Mouse (Mus musculus) liver, adult (tissue): ENCODE data around the gene Tmc6.

Source experiments
- GATA4 ChIP-seq: IDR thresholded peaks from 2 replicates; pipeline ENCODE4 v1.6.1; 2014; ENCODE audit warnings: mild to moderate bottlenecking, low read length; ENCODE audit not compliant: insufficient replicate concordance

Tmc6 gene

DNA sequence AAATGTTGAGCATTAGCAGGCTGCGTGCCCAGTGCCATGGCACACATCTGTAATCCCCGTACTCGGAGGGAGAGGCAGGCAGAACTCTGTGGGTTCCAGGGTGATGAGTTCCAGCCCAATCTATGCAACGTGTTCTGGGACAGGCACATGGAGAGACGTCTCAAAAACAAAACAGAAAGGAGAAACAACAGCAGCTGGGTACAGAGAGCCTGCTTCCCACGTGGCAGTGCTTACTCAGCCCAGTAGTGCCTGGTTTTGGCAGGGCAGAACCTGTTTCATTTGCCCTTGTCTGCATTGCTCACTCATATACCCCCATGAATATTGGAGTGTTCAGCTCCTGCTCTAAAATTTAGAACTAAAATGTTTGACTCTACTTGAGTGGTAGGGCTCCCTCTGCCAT is 30.5 kb downstream of the Tmc6 start:
- no peak for TF ChIP-seq GATA4

- no peak for TF ChIP-seq GATA4
Observed at GRCm38 (mm10) chr11:117749414-117749813, 32.6 kb downstream of the Tmc6 start.

GRCm38 (mm10) chr11:117748628-117749027 is 33.4 kb downstream of the Tmc6 start:
- no peak for TF ChIP-seq GATA4

DNA sequence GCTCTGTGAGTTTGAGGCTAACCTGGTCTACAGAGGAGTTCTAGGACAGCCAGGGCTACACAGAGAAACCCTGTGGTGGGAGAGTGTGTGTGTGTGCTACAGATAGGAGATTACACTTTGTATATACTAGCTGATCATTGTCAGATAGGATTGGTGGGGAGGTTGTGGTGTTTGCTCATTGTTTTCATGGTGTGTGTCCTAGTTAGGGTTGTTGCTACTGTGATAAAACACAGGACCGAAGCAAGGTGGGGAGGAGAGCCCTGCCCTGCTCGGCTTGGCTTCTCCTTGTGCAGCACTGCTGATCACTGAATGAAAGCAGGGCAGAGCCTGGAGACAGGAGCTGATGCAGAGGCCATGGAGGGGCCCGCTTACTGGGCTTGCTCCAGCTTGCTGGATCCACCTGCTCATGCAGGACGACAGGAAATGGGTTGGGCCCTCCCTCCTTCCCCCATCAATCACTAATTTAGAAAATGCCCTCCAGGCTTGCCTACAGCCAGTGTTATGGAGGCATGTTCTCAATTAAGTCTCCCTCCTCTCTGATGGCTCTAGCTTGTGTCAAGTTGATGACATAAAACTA is 38.5 kb downstream of the Tmc6 start:
- TF ChIP-seq GATA4, result no peak

DNA sequence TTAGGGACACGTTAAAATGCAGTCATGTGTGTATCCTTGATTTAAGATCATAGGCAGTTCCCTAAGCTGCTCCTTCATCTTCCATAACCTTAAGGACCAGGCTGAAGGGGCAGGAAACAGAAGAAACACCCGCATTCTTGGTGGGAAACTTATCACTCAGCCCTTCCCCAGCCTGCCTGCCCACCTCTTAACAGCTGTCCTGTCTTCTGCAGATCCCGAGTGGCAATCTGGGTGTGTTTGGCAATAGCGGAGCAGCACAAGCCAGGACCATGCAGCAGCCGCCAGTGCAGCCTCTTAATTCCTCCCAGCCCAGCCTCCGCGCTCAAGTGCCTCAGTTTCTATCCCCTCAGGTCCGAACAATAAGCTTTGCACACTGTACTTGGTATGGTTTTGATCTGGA is 39.3 kb downstream of the Tmc6 start:
- TF ChIP-seq GATA4, result no peak

- TF ChIP-seq GATA4, result no peak
Observed at GRCm38 (mm10) chr11:117742243-117742642, 39.8 kb downstream of the Tmc6 start.

- TF ChIP-seq GATA4, result no peak
Observed at GRCm38 (mm10) chr11:117741128-117741527, 40.9 kb downstream of the Tmc6 start.

- TF ChIP-seq GATA4, result no peak
Observed at GRCm38 (mm10) chr11:117738123-117738522, 43.9 kb downstream of the Tmc6 start.

- TF ChIP-seq GATA4, result no peak
Observed at GRCm38 (mm10) chr11:117736037-117736689, 45.8 kb downstream of the Tmc6 start.

GRCm38 (mm10) chr11:117731470-117731869 is 50.5 kb downstream of the Tmc6 start:
- no peak for TF ChIP-seq GATA4

DNA sequence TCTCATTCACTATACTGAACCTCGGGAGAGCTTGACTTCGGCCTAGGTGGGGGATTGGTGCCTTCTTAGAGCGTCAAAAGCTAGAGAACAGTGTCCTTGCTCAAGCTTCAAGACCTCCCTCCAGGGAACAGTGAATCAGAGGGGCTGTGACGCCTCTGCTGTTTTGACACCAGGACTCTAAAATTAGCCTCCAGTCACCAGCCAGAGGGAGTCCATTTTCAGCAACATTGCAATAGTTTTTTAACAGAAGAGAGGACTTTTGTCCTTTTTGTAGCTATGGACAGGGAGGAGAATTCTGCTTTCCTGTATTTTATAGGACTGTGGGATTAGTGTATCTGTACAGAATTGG is 51.5 kb downstream of the Tmc6 start:
- no peak for TF ChIP-seq GATA4

GRCm38 (mm10) chr11:117729798-117730489 is 52.1 kb downstream of the Tmc6 start:
- TF ChIP-seq GATA4, result no peak

DNA sequence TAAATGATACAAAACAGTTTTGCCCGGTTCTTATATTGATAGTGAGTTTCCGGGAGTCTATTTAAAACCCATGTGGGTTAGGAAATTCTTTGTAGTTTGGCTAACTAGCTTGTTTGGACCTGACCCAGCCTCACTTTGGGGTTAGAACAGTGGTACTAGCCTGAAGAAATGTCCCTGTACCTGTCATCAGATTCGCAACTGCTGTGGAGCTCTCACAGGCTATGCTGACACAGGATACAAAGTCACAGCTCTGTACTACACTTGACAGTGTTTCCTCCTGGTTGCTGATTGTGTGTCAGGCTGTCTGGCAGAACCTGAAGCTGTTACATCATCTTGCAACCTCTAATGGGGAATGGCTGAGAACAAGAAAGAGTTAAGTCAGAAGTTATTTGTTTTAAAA is 52.7 kb downstream of the Tmc6 start:
- no peak for TF ChIP-seq GATA4

- no peak for TF ChIP-seq GATA4
Observed at GRCm38 (mm10) chr11:117728841-117729240, 53.2 kb downstream of the Tmc6 start.

- no peak for TF ChIP-seq GATA4
Observed at GRCm38 (mm10) chr11:117728245-117728644, 53.8 kb downstream of the Tmc6 start.

DNA sequence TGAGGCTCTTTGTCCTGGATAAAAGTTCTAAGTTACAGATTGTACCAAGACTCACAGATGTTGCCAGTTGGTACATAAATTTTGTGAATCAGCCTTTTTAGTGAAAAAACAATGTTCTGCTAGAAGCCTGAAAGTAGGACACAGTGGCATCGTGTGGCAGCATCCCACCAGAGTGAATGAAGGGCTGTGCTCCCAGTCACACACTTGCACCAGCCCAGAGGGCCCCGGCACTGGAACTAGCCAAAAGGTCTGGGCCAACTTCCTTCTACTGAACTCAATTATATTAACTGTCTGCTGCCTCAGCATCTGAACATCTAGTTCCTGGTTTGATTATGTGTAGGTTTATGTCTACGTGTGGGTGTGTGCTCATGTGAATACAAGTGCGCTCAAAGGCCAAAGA is 55.0 kb downstream of the Tmc6 start:
- TF ChIP-seq GATA4, result no peak
